Mouse (Mus musculus) right cerebral cortex, postnatal 25 days (tissue): ENCODE measurements around the gene Olfr364-ps1.

Source experiments
- DNase-seq: peaks from one replicate; pipeline ENCODE4 v3.0.0; 2022

Olfr364-ps1 gene

DNA sequence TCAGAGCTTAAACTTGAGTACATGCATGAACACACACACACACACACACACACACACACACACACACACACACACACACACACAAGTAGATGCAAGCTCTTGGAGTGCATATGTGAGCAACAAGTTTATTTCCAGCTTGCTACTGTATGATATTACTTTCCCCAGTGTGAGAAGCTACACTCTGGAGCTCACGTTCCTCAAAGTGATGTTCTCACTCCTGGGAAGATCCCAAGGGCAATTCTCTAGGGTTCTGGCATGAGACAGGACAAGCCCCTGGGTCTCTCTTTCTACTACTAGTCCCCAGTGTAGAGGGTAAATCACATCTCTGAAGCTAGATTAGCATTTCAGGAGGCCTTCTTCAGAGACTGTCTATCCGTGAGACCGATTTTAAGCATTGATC, at the start of gene Olfr364-ps1:
Olfr364-ps1 (plus strand) TSS at position 301 of the 400 bp plus-strand sequence.
- DNase-seq, result no peak

DNA sequence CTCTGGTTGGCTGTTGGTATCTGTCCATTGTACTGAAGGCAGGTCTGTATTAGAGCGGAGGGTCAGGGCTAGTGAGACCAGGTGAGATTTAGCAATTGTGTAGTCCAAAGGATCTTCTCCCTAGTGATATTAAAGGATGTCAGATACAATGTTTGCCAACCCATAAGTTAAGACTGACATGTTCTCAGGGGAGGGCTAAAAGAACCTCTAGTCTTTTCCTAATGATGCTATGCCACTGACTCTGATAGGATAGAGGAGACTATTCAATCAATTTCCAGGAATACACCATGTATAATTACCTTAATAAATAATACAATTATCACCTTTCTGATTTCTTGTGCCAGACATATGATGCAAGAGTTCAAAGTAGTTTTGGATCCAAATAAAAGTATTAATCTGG, 21.3 kb upstream of the Olfr364-ps1 start, which contains the start of gene Olfr362:
Olfr362 (minus strand) TSS at position 101 of the 400 bp plus-strand sequence.
- no peak for DNase-seq

DNA sequence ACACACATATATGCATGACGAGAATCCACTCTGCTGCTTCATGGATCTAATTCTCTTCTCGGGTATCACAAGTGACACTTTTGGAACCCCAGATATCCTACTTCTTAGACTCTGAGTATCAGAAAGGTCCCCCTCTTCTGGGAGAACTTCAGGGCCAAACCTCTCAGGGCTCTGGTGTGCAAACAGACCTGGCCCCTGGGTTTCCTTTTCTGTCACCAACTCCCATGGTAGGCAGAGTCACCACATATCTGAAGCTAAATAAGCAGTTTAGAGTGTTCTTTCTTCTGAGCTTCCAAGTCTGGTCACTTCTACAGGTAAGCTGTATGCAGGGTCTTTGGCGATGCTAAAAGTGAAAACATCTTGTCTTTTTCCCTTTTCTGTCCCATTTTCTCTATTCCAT, 48.8 kb downstream of the Olfr364-ps1 start, which contains the start of gene Olfr365:
Olfr365 (plus strand) TSS at position 301 of the 400 bp plus-strand sequence.
- no peak for DNase-seq
